Mouse (Mus musculus): ENCODE data around the gene Lonrf2. TPM values are rescaled to one million over a fixed set of nuclear protein-coding genes. Genes with fewer than 3 reads are reported as not detected.

Gene Lonrf2
- total and polyA plus RNA-seq, 3 experiments = not detected

- Histone ChIP-seq H3K27ac (ENCODE audit: insufficient read depth, low read depth) (no peak overlapping the region), H3K4me1 (ENCODE audit: control insufficient read depth in 1 of 2, insufficient read depth in 2 of 2) (no peaks in the 10 kb centered on the region), H3K27me3 (replicated peaks) (no peaks in the 10 kb centered on the region), H3K4me3 (replicated peaks in 1 of 3; ENCODE audit: low read depth in 2 of 3, low read length in 2 of 3, poor library complexity in 1 of 3) (no peak overlapping the region), H3K9me3 (replicated peaks; ENCODE audit: low read length) (no peaks in the 10 kb centered on the region), H3K9ac (ENCODE audit: insufficient read depth, low read depth) (no peak overlapping the region), H3K79me2 (replicated peaks; ENCODE audit: control insufficient read depth, extremely low read depth, insufficient read depth, poor library complexity, severe bottlenecking) (no peaks in the 10 kb centered on the region), H3K4me2 (ENCODE audit: insufficient read depth, low read depth, poor library complexity, severe bottlenecking) (no peak overlapping the region), H3K36me3 (replicated peaks in 1 of 2; ENCODE audit: control insufficient read depth in 1 of 2, insufficient read depth in 1 of 2, low read length in 1 of 2) (peaks cover 0 to 19% of the 10 kb centered on the region in 2 experiments)
- in situ Hi-C loops (cut with MboI; ENCODE audit: low pct_ligation_motif_present, low pct_unique_long_range_greater_than_20kb, low sequenced_read_pairs) (loop anchor here (10.0 kb wide), 1 partner anchor 75 kb away; the partner anchor contains the start of gene Nms), dilution Hi-C loops (cut with MboI; ENCODE audit: extremely low pct_ligation_motif_present, extremely low pct_unique_long_range_greater_than_20kb, low sequenced_read_pairs) (no loop called here)
- TF ChIP-seq MAFK (IDR thresholded peaks at IDR 0.05; ENCODE audit: insufficient replicate concordance, low read length) (peak; percentile 88), KAT2A (IDR thresholded peaks at IDR 0.05; ENCODE audit: insufficient replicate concordance, low read length) (no peak)
- DNase-seq (ENCODE audit: extremely low read depth) = no peak
Observed at GRCm38 (mm10) chr1:38860207-38860606, 23.7 kb upstream of the Lonrf2 start.

DNA sequence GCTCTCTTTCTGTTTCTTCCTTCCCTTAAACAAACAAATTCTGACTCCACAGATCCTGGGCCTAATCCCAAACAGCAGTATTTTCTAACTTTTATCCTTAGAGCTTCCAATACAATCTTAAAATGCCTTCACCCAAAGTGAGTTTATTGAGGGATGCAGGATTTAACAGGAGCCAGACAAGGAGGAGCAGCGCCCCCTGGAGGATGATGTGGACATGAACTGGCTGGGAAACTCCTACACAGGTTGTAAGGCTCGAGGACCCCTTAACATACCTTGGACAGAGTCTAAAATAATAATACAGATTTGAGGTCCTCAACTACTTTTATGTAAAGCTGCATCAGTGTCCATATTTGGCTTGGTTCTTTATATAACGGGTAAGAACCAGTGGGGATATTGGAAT lies 19.7 kb upstream of the Lonrf2 start:
- DNase-seq (ENCODE audit: extremely low read depth) = peak; percentile 60
- Histone ChIP-seq H3K79me2 (replicated peaks; ENCODE audit: control insufficient read depth, extremely low read depth, insufficient read depth, poor library complexity, severe bottlenecking) (no peaks in the 10 kb centered on the region; the same call in 1 of the 2 replicates), H3K4me1 (ENCODE audit: control insufficient read depth in 1 of 2, insufficient read depth in 2 of 2) (no peaks in the 10 kb centered on the region), H3K36me3 (replicated peaks in 1 of 2; ENCODE audit: control insufficient read depth in 1 of 2, insufficient read depth in 1 of 2, low read length in 1 of 2) (no peaks in the 10 kb centered on the region), H3K4me2 (ENCODE audit: insufficient read depth, low read depth, poor library complexity, severe bottlenecking) (no peak overlapping the region), H3K9me3 (replicated peaks; ENCODE audit: low read length) (no peaks in the 10 kb centered on the region), H3K9ac (ENCODE audit: insufficient read depth, low read depth) (no peak overlapping the region), H3K27me3 (replicated peaks) (no peaks in the 10 kb centered on the region), H3K4me3 (replicated peaks in 1 of 3; ENCODE audit: low read depth in 2 of 3, low read length in 2 of 3, poor library complexity in 1 of 3) (no peak overlapping the region), H3K27ac (ENCODE audit: insufficient read depth, low read depth) (no peak overlapping the region)
- TF ChIP-seq IRF4 (IDR thresholded peaks at IDR 0.05; ENCODE audit: low read depth, low read length) = no peak
- TF ChIP-seq EP300 (IDR thresholded peaks at IDR 0.05; ENCODE audit: low read length) = no peak
- peak; percentile 72 to 81 for TF ChIP-seq CTCF (conservative IDR thresholded peaks at IDR 0.05 in 1 of 2, IDR thresholded peaks at IDR 0.05 in 1 of 2; ENCODE audit: low read depth in 2 of 2, low read length in 2 of 2)
- no peak for TF ChIP-seq USF2 (conservative IDR thresholded peaks at IDR 0.05; ENCODE audit: low read depth, low read length)
- no peak for TF ChIP-seq UBTF (IDR thresholded peaks at IDR 0.05; ENCODE audit: low read depth, low read length)
- TF ChIP-seq MAZ (IDR thresholded peaks at IDR 0.05; ENCODE audit: low read depth, low read length) = no peak
- no peak for TF ChIP-seq NELFE (IDR thresholded peaks at IDR 0.05; ENCODE audit: low read depth, low read length)
- TF ChIP-seq RAD21 (IDR thresholded peaks at IDR 0.05; ENCODE audit: low read depth, low read length) = peak; percentile 75
- TF ChIP-seq GABPA (IDR thresholded peaks at IDR 0.05; ENCODE audit: insufficient replicate concordance, low read depth, low read length) = no peak
- TF ChIP-seq SIN3A (IDR thresholded peaks at IDR 0.05; ENCODE audit: low read length) = no peak
- TF ChIP-seq ZMIZ1 (IDR thresholded peaks at IDR 0.05; ENCODE audit: low read depth, low read length) = no peak
- TF ChIP-seq ETS1 (conservative IDR thresholded peaks at IDR 0.05; ENCODE audit: low read depth, low read length) = no peak
- no peak for TF ChIP-seq MAX (IDR thresholded peaks at IDR 0.05; ENCODE audit: low read length)
- no peak for TF ChIP-seq POLR2AphosphoS2 (IDR thresholded peaks at IDR 0.05; ENCODE audit: low read depth, low read length)
- TF ChIP-seq JUND (conservative IDR thresholded peaks at IDR 0.05; ENCODE audit: low read depth, low read length) = no peak
- no peak for TF ChIP-seq CHD1 (IDR thresholded peaks at IDR 0.05; ENCODE audit: low read depth, low read length)
- TF ChIP-seq SMC3 (IDR thresholded peaks at IDR 0.05; ENCODE audit: low read depth, low read length) = peak; percentile 67
- TF ChIP-seq ZKSCAN1 (IDR thresholded peaks at IDR 0.05; ENCODE audit: borderline replicate concordance, low read depth, low read length) = no peak
- in situ Hi-C loops (cut with MboI; ENCODE audit: low pct_ligation_motif_present, low pct_unique_long_range_greater_than_20kb, low sequenced_read_pairs) (no loop called here), dilution Hi-C loops (cut with MboI; ENCODE audit: extremely low pct_ligation_motif_present, extremely low pct_unique_long_range_greater_than_20kb, low sequenced_read_pairs) (no loop called here)
